Mouse (Mus musculus) gastrocnemius, postnatal 4 days (tissue): ENCODE results near the gene Fbxl3. TPM values are rescaled to one million over a fixed set of nuclear protein-coding genes. Genes with fewer than 3 reads are reported as not detected.

ENCODE experiments used
- DNase-seq, 2 experiments: peaks; one replicate each; pipeline ENCODE4 v3.0.0; 2021 to 2022; ENCODE audit warnings: low spot score in 2 of 2, mixed read lengths in 2 of 2
- total RNA-seq, 2 experiments: library from RNA; stranded (reverse); gene quantifications; 2 replicates each; pipeline ENCODE4 v1.2.3; 2021

The Fbxl3 gene
- total RNA-seq, 2 experiments from 2014 or later: 52.2 to 63.6 TPM

GRCm38 (mm10) chr14:103086671-103087324 lies 12.6 kb downstream of the Fbxl3 start:
- DNase-seq: no peak

DNA sequence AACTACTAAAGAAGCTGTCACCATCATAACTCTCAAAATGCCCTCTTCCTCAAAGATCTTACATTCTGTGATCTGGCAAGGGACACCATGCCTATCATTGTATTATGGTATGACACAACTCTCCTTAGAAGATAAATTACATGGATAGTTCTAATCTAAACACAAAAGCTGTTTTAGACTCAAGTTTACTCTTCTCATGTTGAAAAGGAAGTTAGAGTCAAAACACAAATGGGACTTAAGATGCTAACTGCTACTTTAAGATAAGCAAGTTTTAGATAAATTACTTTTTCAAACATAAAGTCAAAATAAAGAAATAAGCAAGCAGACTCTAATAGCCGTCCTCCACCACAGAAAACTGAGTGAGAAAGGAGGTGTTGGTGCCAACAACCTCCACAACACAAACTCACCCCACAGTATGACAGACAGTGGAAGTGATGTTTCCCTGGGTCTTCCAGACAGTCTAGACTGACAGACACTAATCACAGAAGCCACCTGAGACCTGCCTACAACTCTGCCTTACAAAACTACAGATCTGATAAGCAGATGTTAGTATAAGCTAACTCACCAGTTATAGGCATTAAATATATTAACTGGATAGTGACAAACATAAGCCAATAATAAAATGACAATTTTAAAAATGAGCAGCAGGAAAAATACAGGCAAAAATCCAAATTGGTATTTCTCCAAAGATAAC lies 13.4 kb downstream of the Fbxl3 start:
- DNase-seq: no peak

DNA sequence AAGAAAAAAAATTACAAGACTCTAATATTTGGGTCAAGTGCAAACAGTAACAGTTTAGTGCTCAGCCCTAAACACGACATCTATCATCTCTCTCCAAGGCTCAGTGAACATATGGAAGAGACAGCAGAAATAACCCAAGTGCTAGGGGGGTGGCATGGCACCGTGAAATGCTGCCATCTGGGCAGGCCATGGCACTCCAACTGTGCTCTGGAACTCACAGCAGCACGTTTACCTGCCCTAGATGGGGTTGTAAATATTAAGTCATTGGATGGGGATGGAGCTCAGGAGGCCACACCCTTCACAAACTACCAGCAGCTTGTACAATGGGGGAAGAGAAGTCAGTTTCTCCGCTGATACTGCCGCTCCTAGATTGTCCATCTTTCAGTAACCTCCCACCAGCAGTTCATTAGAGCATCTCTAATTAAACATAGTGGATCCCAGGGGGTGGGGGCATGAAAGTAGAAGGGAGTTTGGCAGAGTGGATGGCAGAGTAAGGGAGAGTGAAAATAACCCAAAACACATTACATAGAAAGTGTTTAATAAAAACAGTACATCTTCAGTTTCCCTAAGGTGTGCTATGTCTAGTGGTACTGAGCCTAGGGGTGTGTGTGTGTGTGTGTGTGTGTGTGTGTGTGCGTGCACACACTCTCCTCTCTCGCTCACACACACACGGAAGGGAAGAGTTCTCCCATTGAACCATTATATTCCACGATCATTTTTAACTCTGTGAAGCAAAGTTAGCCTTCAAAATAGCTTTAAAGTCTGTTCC lies 20.0 kb downstream of the Fbxl3 start:
- DNase-seq: no peak

GRCm38 (mm10) chr14:103078006-103078912 lies 21.1 kb downstream of the Fbxl3 start:
- no peak for DNase-seq

GRCm38 (mm10) chr14:103077272-103078005 lies 21.9 kb downstream of the Fbxl3 start:
- DNase-seq: no peak

- DNase-seq: no peak
Observed at GRCm38 (mm10) chr14:103075166-103075565, 24.2 kb downstream of the Fbxl3 start.

GRCm38 (mm10) chr14:103073825-103074224 lies 25.5 kb downstream of the Fbxl3 start:
- DNase-seq: no peak

- DNase-seq: no peak
Observed at GRCm38 (mm10) chr14:103072731-103073130, 26.6 kb downstream of the Fbxl3 start.

DNA sequence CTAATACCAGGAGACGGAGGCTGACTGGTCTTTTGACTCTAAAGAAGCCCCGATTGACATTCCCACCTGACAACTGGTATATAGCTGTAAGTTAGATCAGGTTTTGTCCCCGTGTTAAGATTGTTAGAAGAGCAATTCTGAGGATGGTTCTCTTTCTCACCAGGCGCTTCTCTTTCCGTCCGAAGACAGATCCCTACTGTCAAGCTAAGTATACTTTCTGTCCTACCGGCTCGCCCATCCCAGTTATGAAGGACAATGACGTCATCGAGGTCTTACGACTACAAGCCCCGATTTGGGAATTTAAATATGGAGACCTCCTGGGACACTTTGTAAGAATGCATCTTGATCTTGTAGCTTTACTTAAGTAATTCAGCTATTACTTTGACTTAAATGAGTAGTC lies 27.9 kb downstream of the Fbxl3 start:
- no peak for DNase-seq

DNA sequence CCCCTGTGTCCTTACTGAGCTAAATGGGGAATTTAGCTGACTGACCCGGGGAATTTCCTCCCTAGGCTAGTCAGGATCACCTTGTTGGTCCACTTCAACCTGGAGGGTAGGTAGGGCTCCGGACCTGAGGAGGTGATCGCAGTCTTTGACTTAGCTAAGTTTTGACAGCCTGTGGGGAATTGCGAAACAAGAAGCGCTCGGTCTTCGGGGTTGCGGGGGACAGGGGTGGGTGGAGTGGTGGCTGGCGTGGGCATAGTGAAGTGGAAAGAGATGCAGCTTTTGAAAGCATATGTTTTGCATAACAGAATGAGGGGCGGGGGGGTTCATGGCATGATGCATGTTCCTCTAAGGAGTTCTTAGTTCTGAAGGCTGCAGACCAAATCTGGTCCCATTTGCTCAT lies 28.6 kb downstream of the Fbxl3 start:
- DNase-seq: no peak

GRCm38 (mm10) chr14:103069864-103070611 lies 29.3 kb downstream of the Fbxl3 start, which contains the start of gene Cln5:
Gene Cln5, plus strand, starts transcription at chr14:103070216.
- DNase-seq: peak; percentile 95

- no peak for DNase-seq
Observed at GRCm38 (mm10) chr14:103069465-103069863, 29.9 kb downstream of the Fbxl3 start.

DNA sequence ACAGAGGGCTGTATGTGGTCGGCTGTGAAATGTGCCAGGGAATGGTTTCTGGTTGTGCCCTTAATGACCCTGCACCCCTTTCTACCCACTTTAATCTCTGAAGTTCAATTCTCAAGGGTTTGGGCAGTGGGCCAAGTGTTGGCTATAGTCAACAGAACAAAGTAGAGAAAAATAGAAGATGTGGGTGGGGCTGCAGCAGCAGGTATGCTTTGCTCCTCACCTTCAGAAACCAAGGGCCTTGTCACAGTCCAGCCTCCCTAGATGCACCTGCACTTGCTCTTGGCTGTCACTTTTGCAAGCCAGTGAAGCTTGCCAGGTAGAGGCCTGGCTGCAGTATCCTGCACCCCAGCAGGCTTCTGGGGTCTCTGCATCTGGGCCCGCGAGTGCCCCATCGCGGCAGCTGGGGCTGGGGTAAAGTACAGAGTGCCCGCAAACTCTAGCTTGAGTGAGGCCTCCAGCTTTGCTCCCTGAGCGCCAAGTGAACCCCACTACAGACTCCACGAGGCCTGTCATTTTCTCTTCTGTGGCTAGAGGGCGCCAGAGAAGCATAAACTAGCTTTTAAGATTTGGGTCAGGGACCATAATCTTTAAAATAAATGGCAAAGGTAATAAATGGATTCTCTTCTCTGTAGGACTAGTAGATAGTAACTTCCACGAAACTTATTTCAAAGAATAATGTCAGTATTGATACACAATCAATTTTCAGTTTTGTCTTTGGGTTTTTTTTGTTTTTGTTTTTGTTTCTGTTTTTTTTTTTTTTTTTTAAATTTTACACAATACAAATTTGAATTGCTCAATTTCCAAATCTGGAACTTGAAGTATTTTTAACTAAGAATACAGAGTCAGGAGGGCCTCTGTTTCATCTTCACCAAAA lies 33.8 kb downstream of the Fbxl3 start:
- DNase-seq: peak in 1 of 2 experiments; percentile 61

- no peak for DNase-seq
Observed at GRCm38 (mm10) chr14:103059495-103059894, 39.9 kb downstream of the Fbxl3 start.

GRCm38 (mm10) chr14:103058998-103059397 lies 40.4 kb downstream of the Fbxl3 start:
- no peak for DNase-seq

DNA sequence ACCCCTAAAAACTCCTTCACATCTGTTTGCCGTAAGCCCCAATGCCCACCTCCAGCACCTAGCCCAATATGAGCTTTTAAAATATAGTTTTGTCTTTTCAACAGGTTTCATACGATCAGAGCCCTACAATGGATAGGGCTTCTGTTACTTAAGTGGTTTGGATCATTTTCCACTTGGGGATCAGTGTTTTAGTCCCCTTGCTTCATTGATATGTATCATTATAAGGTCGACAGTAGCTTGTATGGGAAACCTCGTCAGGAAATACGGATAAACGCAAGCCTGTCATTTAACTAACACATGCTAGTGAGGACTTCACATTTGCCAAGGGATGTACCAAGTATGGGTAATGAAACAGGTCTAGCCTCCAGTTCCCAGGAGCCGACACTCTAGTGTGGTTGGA lies 42.8 kb downstream of the Fbxl3 start:
- no peak for DNase-seq

GRCm38 (mm10) chr14:103054731-103055130 lies 44.6 kb downstream of the Fbxl3 start:
- no peak for DNase-seq

GRCm38 (mm10) chr14:103051159-103051769 lies 48.1 kb downstream of the Fbxl3 start:
- peak; percentile 42 to 80 for DNase-seq
